Mouse (Mus musculus): ENCODE results near the gene Prm2. TPM values are rescaled to one million over a fixed set of nuclear protein-coding genes. Genes with fewer than 3 reads are reported as not detected.

The Prm2 gene
- polyA plus RNA-seq, 1 experiment from 2014 or later: not detected

GRCm38 (mm10) chr16:10770531-10771325 lies 25.2 kb downstream of the Prm2 start:
- Histone ChIP-seq H3K4me3 (ENCODE audit: low read length) (no peak overlapping the region), H3K27me3 (replicated peaks; ENCODE audit: control insufficient read depth, insufficient read depth, low read length) (no peaks in the 10 kb centered on the region), H3K4me2 (ENCODE audit: low read length) (no peak overlapping the region), H3K9me3 (ENCODE audit: control insufficient read depth, low read length) (no peaks in the 10 kb centered on the region), H3K4me1 (ENCODE audit: control insufficient read depth, insufficient read depth, low read depth, low read length) (no peaks in the 10 kb centered on the region), H3K27ac (ENCODE audit: low read depth, low read length) (no peak overlapping the region), H3K9ac (ENCODE audit: low read depth, low read length) (no peak overlapping the region), H3K36me3 (ENCODE audit: control insufficient read depth, insufficient read depth, low read length) (no peaks in the 10 kb centered on the region)
- WGBS: 63% methylated on average over 4 of the region's 4 CpGs
- ATAC-seq: no peak

DNA sequence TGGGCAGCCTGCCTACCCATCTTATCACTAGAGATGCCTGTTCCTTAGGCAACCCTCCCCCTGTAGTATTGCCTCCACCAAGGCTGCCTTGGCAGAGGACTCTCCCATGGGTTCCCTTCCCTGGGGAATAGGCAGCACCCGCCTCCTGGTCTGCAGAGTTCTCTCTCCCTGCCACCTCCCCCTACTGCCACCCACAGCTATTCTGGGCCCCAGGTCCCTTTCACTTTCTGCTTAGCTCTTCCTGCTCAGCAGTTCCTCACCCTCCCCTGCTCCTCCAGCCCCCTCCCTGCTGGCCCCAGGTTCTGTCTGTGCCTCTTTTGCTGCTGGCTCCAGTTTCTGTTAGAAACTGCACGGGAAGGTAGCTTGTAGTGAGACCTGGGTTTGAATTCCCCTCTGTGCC lies 26.3 kb downstream of the Prm2 start:
- no peak overlapping the region for H3K27ac ChIP-seq (ENCODE audit: low read depth, low read length)
- no peaks in the 10 kb centered on the region for H3K9me3 ChIP-seq (ENCODE audit: control insufficient read depth, low read length)
- H3K36me3 ChIP-seq (ENCODE audit: control insufficient read depth, insufficient read depth, low read length): no peaks in the 10 kb centered on the region
- no peak overlapping the region for H3K4me3 ChIP-seq (ENCODE audit: low read length)
- 33% methylated on average over 2 of the region's 2 CpGs for WGBS
- H3K9ac ChIP-seq (ENCODE audit: low read depth, low read length): no peak overlapping the region
- ATAC-seq: no peak
- H3K27me3 ChIP-seq (replicated peaks; ENCODE audit: control insufficient read depth, insufficient read depth, low read length): no peaks in the 10 kb centered on the region
- no peaks in the 10 kb centered on the region for H3K4me1 ChIP-seq (ENCODE audit: control insufficient read depth, insufficient read depth, low read depth, low read length)
- H3K4me2 ChIP-seq (ENCODE audit: low read length): no peak overlapping the region

GRCm38 (mm10) chr16:10768821-10769220 lies 27.1 kb downstream of the Prm2 start:
- Histone ChIP-seq H3K4me2 (ENCODE audit: low read length) (no peak overlapping the region), H3K9ac (ENCODE audit: low read depth, low read length) (no peak overlapping the region), H3K9me3 (ENCODE audit: control insufficient read depth, low read length) (no peaks in the 10 kb centered on the region), H3K4me1 (ENCODE audit: control insufficient read depth, insufficient read depth, low read depth, low read length) (no peaks in the 10 kb centered on the region), H3K27me3 (replicated peaks; ENCODE audit: control insufficient read depth, insufficient read depth, low read length) (no peaks in the 10 kb centered on the region), H3K36me3 (ENCODE audit: control insufficient read depth, insufficient read depth, low read length) (no peaks in the 10 kb centered on the region), H3K4me3 (ENCODE audit: low read length) (no peak overlapping the region), H3K27ac (ENCODE audit: low read depth, low read length) (no peak overlapping the region)
- ATAC-seq: no peak
- 66% methylated on average over 9 of the region's 9 CpGs for WGBS

- no peaks in the 10 kb centered on the region for H3K4me1 ChIP-seq (ENCODE audit: control insufficient read depth, insufficient read depth, low read depth, low read length)
- no peak overlapping the region for H3K27ac ChIP-seq (ENCODE audit: low read depth, low read length)
- no peak for ATAC-seq
- H3K27me3 ChIP-seq (replicated peaks; ENCODE audit: control insufficient read depth, insufficient read depth, low read length): no peaks in the 10 kb centered on the region
- no peak overlapping the region for H3K4me3 ChIP-seq (ENCODE audit: low read length)
- no peak overlapping the region for H3K9ac ChIP-seq (ENCODE audit: low read depth, low read length)
- WGBS: 48% methylated on average over 4 of the region's 4 CpGs
- no peaks in the 10 kb centered on the region for H3K9me3 ChIP-seq (ENCODE audit: control insufficient read depth, low read length)
- no peaks in the 10 kb centered on the region for H3K36me3 ChIP-seq (ENCODE audit: control insufficient read depth, insufficient read depth, low read length)
- H3K4me2 ChIP-seq (ENCODE audit: low read length): no peak overlapping the region
These were observed 28.8 kb downstream of the Prm2 start for GRCm38 (mm10) chr16:10767158-10767557.

- no peaks in the 10 kb centered on the region for H3K36me3 ChIP-seq (ENCODE audit: control insufficient read depth, insufficient read depth, low read length)
- H3K4me1 ChIP-seq (ENCODE audit: control insufficient read depth, insufficient read depth, low read depth, low read length): no peaks in the 10 kb centered on the region; the same call in 1 of the 2 replicates
- H3K9me3 ChIP-seq (ENCODE audit: control insufficient read depth, low read length): no peaks in the 10 kb centered on the region
- no peak overlapping the region for H3K27ac ChIP-seq (ENCODE audit: low read depth, low read length)
- H3K4me2 ChIP-seq (ENCODE audit: low read length): no peak overlapping the region
- H3K9ac ChIP-seq (ENCODE audit: low read depth, low read length): no peak overlapping the region
- no peak for ATAC-seq
- H3K27me3 ChIP-seq (replicated peaks; ENCODE audit: control insufficient read depth, insufficient read depth, low read length): no peaks in the 10 kb centered on the region
- no peak overlapping the region for H3K4me3 ChIP-seq (ENCODE audit: low read length)
- 57% methylated on average over 2 of the region's 2 CpGs for WGBS
These were observed 31.6 kb downstream of the Prm2 start for GRCm38 (mm10) chr16:10764323-10764722.

GRCm38 (mm10) chr16:10763540-10764264 lies 32.2 kb downstream of the Prm2 start:
- Histone ChIP-seq H3K4me3 (ENCODE audit: low read length) (no peak overlapping the region), H3K9me3 (ENCODE audit: control insufficient read depth, low read length) (no peaks in the 10 kb centered on the region), H3K27ac (ENCODE audit: low read depth, low read length) (no peak overlapping the region), H3K36me3 (ENCODE audit: control insufficient read depth, insufficient read depth, low read length) (no peaks in the 10 kb centered on the region), H3K9ac (ENCODE audit: low read depth, low read length) (no peak overlapping the region), H3K4me2 (ENCODE audit: low read length) (no peak overlapping the region), H3K4me1 (ENCODE audit: control insufficient read depth, insufficient read depth, low read depth, low read length) (no peaks in the 10 kb centered on the region; the same call in 1 of the 2 replicates), H3K27me3 (replicated peaks; ENCODE audit: control insufficient read depth, insufficient read depth, low read length) (no peaks in the 10 kb centered on the region)
- WGBS: 66% methylated on average over 6 of the region's 6 CpGs
- no peak for ATAC-seq

DNA sequence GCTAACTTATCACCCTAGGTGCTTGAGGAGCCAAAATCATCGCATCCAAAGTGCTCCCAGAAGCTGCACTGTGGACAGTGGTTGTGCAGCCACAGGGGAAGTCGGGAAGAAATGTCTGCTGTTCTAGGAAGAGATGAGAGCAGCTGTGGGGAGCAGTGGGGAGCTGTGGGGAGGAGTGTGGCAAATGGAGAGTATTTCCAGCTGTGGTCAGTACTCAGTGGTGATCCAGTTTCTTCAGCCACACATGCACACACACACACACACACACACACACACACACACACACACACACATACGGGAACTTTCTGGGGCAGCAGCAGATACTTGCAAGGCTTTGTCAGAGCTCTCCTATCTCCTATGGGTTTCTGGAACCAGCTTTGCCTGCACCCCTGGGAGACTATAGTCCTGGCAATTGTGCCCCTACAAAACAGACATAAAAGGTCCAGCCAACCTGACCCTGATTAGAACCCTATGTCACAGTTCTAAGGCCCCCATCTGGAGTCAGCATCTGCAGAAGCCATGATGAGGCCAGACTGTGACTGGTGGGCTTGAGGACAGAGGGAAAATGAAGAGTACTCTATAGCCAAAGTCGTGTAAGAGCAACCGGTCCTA lies 33.3 kb downstream of the Prm2 start:
- H3K36me3 ChIP-seq (ENCODE audit: control insufficient read depth, insufficient read depth, low read length): no peaks in the 10 kb centered on the region
- no peak for ATAC-seq
- WGBS: 65% methylated on average over 5 of the region's 5 CpGs

GRCm38 (mm10) chr16:10761182-10761581 lies 34.8 kb downstream of the Prm2 start:
- Histone ChIP-seq H3K27me3 (replicated peaks; ENCODE audit: control insufficient read depth, insufficient read depth, low read length) (no peaks in the 10 kb centered on the region), H3K27ac (ENCODE audit: low read depth, low read length) (no peak overlapping the region), H3K4me2 (ENCODE audit: low read length) (no peak overlapping the region), H3K4me3 (ENCODE audit: low read length) (no peak overlapping the region), H3K4me1 (ENCODE audit: control insufficient read depth, insufficient read depth, low read depth, low read length) (no peaks in the 10 kb centered on the region; the same call in 1 of the 2 replicates), H3K9me3 (ENCODE audit: control insufficient read depth, low read length) (no peaks in the 10 kb centered on the region), H3K9ac (ENCODE audit: low read depth, low read length) (no peak overlapping the region), H3K36me3 (ENCODE audit: control insufficient read depth, insufficient read depth, low read length) (no peaks in the 10 kb centered on the region)
- no peak for ATAC-seq
- 73% methylated on average over 8 of the region's 8 CpGs for WGBS

More for the DNA sequence above, 33.3 kb downstream of the Prm2 start:
- Histone ChIP-seq H3K9me3 (ENCODE audit: control insufficient read depth, low read length) (no peaks in the 10 kb centered on the region), H3K4me1 (ENCODE audit: control insufficient read depth, insufficient read depth, low read depth, low read length) (no peaks in the 10 kb centered on the region; the same call in 1 of the 2 replicates), H3K27ac (ENCODE audit: low read depth, low read length) (no peak overlapping the region), H3K27me3 (replicated peaks; ENCODE audit: control insufficient read depth, insufficient read depth, low read length) (no peaks in the 10 kb centered on the region), H3K9ac (ENCODE audit: low read depth, low read length) (no peak overlapping the region), H3K4me2 (ENCODE audit: low read length) (no peak overlapping the region), H3K4me3 (ENCODE audit: low read length) (no peak overlapping the region)

DNA sequence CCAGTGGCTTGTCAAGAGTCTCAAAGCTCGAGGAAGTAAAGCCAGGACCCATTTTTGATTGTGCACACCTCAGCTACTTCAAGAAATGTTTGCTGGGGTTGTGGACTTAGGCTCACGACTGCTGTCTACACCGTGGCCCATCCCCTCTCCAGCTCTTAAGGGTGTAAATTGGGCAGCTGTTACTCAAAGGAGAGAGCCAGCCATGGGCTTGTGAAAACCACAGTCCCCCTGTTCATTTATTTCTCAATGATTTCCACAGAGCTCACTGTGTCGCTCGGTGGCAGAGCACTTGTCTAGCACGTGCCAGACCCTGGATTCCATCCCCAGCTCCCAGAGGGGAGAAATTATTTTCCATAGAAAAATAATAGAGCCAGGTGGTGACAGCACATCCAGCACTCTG lies 39.8 kb downstream of the Prm2 start:
- WGBS: 68% methylated on average over 6 of the region's 6 CpGs
- ATAC-seq: no peak
- H3K4me1 ChIP-seq (ENCODE audit: control insufficient read depth, insufficient read depth, low read depth, low read length): no peaks in the 10 kb centered on the region; the same call in 1 of the 2 replicates

More for the DNA sequence above, 39.8 kb downstream of the Prm2 start:
- no peaks in the 10 kb centered on the region for H3K36me3 ChIP-seq (ENCODE audit: control insufficient read depth, insufficient read depth, low read length)
- no peaks in the 10 kb centered on the region for H3K27me3 ChIP-seq (replicated peaks; ENCODE audit: control insufficient read depth, insufficient read depth, low read length)
- H3K9ac ChIP-seq (ENCODE audit: low read depth, low read length): no peak overlapping the region
- H3K4me3 ChIP-seq (ENCODE audit: low read length): no peak overlapping the region
- H3K4me2 ChIP-seq (ENCODE audit: low read length): no peak overlapping the region
- no peaks in the 10 kb centered on the region for H3K9me3 ChIP-seq (ENCODE audit: control insufficient read depth, low read length)
- H3K27ac ChIP-seq (ENCODE audit: low read depth, low read length): no peak overlapping the region
